Mouse (Mus musculus): ENCODE data around the gene Tiam1. TPM values are rescaled to one million over a fixed set of nuclear protein-coding genes. Genes with fewer than 3 reads are reported as not detected.
"Not testable (repeated sequence)": the region's sequence is repeated elsewhere in the genome, so short reads cannot be mapped to it uniquely, and the experiment has no call there.

The Tiam1 gene
- total RNA-seq, 2 experiments from 2014 or later: 4.4 to 5.3 TPM

DNA sequence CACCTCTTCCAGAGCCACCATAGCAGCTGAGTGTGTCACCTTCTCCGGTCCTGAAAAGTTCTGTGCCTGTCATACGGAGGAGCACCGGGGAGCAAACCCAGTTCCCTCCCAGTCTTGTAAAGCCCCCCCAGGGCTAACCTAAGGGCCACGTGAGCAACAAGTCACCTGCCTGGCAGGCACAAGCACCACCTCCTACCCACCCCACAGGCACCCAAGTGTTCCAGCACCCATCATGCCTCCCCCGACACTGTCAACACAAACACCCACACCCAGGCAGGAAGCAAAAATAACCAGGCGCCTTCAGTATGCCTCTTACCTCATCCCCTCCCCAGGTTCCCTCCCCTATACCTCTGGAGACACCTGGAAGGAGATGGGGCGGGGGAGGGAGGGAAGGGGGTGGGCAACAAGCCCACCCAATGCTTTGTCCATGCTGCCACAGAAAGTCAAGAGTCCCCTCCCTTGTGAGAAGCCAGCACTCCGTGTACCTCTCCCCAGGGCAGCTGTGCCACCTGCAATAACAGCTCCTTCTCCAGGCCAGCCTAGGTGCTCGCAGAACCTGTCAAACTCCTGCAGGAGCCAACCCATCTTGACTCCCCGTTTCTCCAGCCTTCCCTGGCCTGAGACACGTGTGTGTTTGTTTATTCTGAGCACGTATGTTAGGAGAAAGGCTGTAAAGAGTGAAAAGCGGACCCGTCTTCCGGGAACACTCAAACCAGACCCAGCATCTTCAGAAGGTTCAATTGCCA is 38.7 kb downstream of the Tiam1 start:
- DNase-seq: no peak

DNA sequence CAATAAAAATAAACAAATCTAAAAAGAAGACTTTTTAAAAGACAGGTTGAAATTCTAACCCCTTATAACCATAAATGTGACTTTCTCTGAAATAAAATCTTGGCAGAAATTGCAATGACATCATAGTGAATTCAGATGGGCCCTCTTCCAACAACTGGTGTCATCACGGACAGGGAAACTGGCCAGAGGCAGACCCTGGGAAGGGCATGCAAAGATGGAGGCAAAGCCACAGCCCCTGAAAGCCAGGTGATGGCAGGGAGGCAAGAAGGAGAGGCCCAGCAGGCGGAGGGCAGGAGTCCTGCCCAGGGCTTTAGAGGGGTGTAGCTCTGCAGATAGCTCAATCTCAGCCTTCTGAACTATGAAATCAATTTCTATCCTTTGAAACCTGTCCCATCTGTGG is 39.8 kb downstream of the Tiam1 start:
- no peak for DNase-seq

DNA sequence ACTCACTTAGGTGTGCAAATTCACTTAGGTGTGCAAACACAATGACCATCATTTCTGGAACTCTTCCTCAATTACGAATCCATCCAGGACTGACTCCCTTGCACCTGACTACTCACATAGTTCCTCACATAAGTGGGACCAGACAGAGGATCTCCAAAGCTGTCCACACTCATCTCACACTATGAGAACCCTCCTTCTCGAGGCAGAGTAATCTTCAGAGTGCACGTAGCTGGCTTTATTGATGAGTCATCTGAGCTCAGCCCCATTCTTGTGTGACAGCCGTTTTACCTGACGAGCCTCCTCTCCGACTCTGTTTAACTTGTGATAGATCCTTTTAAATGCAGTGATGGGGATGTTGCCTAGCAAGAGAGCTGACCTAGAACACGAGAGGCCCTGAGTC is 41.0 kb downstream of the Tiam1 start:
- DNase-seq: no peak

DNA sequence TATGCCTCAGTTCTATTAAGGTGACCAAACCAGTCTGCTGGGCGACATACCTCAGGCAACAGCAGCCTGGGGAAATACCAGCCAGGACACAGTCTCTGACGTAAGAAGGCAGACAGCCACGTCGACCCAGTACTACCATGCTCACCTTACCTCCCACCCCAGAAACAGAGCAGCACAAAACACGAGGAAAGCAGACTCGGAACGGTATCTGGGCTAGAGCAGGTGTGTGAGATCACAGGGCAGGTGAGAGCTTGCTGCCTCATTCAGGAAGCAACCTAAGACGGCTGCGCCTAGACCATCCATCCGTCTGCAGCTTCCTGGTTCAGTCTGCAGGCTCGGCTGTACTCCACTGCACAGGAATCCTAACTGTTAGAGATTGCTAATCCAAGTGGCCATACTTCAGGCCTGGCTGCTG is 45.4 kb downstream of the Tiam1 start:
- no peak for DNase-seq

DNA sequence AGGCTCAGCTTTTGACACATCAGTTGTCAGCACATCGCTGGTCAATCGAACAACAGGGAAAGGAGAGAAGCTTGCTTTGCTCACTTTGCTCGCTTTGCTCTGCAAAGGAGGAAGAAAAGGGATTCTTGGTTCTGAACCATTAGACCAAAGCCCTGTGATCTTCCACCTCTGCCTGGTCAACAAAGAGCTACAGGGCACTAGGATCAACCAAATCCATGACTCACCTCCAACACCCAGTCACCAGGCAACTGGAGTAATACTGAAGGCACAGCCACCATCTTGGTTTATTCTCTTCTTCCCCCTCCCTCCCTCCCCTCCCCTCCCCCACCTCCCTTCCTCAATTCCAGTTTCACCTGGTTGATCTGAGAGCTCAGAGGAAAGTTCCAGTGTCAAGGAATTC is 45.8 kb downstream of the Tiam1 start:
- no peak for DNase-seq

DNA sequence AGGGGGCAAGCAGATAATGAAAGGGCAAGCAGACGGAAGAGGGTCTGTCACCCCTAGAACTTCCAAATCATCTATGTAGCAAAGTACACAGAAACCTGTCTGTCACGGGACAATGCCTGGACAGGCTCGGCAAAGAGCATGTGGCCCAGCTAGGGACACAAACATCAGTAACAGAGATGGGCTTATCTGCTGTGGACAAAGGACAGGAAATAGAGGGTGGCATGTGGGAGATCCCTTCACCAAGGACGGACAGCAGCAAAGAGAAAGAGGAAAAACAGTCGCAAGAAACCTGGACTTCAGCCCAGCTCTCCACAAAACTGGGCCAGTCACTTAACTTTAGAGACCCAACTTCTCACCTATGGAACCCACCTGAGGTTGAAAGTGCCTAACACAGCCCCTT is 47.6 kb downstream of the Tiam1 start:
- no peak for DNase-seq

DNA sequence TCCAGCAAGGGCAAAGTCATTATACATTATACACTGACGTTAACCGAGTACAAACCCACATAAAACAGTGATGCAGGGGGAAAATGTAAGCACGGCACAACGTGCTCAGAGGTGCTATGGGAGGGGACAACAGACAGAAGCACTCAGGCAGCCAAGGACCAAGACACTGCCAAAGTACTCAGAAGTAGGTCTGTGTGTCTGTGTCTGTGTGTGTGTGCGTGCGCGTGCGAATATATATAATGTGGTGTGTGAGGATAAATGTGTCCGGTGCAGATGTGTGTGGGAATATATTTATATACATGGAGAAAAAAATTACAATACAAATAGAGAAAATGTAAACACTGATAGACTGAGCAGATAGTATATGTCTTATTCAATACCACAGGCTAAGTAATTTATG is 50.6 kb downstream of the Tiam1 start:
- no peak for DNase-seq

DNA sequence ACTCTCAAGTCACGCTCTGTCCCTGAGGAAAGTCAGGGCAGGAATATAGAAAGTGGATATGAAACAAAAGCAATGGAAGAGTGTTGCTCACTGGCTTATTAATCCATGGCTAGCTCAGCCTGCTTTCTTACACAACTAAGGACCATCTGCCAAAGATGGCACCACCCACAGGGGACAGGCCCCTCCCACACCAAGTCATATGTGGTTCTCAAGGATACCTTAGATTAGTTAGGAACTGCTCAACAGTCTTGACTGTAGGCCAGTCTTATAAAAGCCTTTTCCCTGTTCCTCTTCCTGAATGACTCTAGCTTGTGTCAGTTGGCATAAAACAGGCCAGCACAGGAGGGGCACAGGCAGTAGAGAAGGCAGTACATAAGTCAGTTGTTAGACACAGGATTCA is 51.7 kb downstream of the Tiam1 start:
- DNase-seq: no peak

DNA sequence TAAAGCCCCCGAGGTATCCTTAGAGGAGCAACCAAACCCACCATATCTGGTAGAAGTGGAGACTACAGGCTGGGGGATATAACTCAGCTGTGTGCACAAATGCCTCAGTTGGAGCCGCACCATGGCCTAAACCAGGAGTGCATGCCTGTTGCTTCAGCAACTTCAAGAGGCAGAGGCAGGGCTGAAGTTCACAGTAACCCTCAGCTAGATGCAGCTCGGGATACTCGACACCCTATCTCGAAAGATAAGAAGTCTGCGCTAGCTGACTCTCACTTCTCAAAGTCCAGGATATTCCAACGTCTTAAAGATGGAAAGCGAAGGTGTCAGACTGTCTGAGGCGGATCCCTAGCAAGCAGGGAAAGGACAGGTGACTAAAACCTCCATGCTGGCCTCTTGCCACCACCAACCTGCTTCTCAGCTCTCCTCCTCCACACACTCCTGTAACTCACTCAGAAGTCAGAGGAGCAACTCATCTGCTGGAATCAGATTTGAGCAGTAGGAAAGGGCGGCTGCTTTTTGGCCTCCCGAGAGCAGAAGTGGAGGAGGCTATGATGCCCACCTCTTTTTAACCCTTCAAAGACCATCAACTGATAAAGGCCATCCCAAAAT is 52.4 kb downstream of the Tiam1 start:
- no peak for DNase-seq

DNA sequence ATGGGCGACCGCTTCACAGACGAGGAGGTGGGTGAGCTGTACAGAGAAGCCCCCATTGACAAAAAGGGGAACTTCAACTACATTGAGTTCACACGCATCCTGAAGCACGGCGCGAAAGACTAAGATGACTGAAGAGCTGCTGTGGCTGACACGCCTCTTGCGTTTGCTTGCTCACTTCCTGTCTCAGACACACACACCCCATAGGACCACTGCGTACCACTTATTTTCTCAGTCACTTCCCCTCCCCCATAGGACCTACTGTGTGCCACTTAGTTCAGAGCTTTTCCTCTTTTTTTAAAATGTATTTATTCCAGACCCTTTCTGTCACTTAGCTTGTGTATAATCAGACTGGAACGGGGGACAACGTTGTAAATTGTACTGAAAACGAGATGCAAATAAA is 53.2 kb downstream of the Tiam1 start:
- no peak for DNase-seq

DNA sequence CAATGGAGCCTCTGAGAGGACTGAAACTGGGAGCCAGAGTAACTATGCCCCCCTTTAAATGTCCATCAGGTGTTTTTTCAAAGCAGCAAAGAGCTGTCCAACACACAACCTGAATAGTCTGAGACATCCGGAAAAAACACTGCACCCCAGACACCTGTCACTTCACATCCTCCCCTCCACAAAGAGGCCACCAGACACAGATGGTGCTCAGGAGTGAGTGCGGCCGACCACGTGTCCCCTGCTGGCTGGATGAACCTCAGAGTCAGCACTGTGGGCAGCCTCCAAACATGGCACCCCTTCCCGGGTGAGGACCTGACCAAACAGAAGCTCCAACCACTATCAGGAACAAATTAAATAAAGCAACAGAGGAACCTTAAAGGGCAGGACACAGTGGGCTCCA is 56.3 kb downstream of the Tiam1 start:
- DNase-seq: no peak

DNA sequence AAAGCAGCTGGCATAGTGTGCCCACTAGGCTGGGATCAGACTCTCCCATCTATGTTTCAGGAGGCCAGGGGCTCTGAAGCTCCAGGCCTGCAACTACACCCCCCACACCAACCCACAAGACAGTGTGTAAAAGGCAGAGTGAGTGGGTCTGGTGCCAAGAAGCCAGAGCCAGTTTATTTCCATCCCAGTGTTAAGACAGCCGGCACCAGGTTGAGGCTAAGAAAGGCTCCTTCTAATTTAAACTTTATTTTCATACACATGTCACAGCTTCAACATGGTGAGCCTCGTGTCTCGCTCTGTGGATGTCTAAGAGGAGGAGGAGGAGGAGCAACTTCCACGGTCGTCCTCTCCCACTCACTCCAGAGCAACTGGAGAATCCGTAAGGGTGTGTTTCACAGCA is 57.5 kb downstream of the Tiam1 start:
- no peak for DNase-seq

DNA sequence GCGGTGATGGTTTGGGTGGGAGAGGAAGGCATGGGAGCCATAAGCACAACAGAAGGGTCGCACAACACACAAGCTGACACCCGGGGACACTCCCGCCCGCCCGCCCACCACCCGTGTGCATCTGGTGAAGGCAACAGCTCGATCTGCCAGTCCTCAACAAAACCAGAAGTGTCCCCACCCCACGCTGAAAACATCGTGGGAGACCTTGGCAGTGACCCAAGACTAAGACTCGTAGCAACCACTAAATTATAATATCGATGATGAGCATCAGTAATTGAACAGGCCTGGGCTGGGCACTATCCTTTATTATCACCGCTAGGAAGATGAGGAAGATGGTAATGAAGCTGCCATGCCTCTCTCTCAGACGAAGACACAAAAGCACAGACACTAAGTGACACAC is 58.0 kb downstream of the Tiam1 start:
- no peak for DNase-seq

DNA sequence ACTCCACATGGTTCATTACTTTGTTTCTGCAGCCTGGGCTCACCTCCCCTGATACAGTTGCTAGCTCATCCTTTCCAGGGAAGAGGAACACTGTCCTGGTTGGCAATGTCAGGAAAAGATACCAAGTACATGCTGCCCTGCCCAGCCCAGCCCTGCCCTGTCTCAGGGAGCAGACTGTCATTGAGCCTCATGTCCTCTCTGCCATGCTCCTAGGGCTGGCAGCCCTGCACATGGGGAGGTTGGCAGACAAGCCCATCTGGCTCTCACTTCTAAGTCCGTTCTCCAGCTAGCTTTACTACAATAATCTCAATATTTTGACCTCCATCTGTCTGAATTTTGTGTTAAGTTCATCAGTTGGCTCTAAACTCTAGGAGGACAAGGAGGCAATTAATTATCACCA is 62.4 kb downstream of the Tiam1 start:
- no peak for DNase-seq

DNA sequence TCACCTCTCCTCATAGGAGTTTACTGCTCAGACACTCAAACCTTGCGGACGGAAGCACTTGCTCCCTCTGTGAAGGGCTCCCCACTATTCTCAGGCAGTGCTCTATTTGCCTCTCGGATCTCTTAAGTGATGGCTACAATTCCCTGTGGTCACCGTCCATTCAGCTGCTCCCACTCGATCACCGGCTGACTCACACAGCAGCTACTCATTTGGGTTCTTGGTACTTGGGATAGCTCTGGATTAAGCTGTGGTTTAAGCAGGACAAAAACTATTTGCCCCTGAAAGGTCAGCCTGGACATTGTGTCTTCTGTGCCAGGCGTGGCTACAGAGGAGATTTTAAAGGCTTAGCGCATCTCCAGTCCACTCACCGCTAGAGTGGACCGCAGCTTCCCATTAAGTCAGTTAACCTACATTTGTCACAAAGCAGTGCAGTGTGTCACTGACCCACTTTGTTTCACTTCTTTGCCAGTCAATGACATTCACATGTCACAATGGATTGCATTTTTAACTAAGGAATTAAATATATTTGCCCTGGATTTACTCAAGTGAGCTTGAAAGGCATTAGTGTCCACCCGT is 64.7 kb downstream of the Tiam1 start:
- no peak for DNase-seq

DNA sequence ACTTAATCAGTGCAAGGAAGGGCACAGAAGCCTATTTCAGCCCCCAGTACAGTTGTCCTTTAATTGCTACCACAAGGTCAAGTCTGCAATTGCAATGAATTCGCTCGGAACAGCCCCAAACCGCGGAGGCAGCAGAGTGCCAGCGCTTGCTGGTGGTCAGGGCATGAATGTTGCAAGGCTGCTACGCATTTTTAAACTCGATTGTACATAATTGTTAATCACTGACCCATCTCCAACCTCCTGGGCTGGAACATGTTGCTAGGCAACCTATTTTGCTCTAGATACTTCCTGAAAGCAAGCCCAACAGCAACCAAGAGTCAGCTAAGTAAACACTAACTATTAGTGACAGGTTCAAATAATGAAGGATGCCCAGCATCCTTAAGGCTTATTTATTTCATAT is 70.1 kb downstream of the Tiam1 start:
- DNase-seq: no peak

DNA sequence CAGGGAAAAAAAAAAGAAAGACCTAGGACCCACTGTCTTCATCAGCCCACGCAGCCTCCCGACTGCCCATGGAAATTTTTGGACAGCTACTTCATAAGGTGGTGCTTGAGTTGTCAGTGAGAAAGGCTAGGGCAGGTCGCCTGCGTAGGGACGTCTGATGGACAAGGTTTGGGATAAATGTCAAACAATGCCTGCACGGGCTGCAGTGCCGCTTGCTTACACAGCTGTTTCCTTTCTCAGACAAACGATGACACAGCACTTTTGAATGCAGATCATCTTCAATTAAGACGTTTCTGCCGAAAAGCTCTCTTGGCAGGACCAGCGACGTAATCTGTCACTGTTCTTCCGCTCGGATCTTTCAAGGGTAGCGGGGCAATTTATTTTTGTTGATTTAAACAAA is 70.9 kb downstream of the Tiam1 start:
- DNase-seq: no peak

DNA sequence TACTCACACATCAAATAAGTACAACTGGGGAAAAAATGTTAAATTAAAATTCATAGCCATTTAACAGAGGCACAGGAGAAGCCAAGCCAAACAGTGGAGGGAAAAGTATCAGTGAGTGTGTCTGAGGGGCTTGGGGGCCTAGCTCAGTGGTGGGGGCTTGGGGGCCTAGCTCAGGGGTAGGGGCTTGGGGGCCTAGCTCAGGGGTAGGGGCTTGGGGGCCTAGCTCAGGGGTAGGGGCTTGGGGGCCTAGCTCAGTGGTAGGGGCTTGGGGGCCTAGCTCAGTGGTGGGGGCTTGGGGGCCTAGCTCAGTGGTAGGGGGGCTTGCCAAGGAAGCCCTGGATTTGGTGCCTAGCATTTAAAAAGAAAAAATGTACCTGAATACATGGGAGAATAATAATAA is 72.4 kb downstream of the Tiam1 start:
- DNase-seq: not testable (repeated sequence)

DNA sequence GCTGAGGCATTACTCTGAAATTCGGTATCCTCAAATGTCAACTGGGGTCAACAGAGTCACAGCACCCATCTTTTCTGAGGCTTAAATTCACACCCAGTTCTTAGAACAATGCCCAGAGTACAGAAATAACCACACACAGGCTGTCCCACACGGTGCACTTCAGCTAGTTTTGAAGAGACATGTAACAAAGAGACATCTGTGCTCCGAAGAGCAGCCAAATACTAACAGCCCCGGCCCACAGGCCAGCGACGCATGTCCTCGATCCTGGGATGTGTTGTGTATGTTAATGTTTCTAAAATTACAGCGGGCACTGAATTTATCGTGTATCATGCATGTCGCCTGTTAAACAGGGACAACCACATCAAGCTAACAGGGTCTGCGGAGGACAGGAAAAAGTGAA is 73.5 kb downstream of the Tiam1 start:
- no peak for DNase-seq

DNA sequence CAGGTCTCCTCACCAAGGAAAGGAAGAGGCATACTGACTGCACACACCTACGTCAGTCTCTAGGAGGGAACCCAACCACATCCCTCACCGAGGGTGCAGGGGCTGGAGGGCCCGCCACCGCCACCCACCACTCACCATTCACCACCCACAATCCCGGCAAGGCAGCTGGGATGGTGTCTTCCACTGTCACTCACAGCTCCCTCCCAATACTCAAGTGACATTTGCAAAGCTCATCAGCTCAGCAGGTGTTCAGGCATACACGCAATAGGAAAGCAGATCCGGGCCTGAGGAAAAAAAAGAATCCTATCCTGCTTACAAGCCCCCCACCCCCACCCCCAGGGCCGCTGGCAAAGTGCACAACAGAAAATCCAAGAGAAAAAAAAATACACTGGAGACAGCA is 74.4 kb downstream of the Tiam1 start:
- DNase-seq: no peak

DNA sequence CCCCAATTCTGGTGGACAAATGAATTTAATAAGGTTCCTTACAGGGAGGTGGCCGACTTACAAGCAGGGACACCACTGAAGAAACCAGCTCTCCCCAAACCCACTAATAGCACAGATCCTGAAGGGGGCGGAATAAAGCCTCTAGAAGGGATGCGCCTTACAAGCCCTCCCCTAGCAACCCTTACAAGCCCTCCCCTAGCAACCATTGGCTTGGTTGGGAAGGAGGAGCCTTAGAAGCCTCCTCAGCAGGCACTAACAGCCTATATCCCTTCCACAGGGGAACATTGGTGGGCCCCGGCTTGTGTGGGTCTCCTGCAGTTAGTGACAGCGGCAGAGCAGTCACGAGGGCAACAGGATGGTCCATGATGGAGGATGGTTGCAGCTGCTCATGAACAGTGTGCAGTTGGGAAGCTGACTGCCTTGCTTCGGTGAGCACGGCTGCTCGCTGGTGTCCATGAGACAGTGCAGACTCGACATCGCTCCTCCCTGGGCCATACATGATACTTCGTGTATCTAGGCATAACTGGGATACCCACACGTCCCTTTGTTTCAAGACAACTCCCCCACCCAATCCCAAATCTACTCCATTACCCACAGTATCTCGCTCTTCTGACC is 90.6 kb downstream of the Tiam1 start:
- DNase-seq: no peak

DNA sequence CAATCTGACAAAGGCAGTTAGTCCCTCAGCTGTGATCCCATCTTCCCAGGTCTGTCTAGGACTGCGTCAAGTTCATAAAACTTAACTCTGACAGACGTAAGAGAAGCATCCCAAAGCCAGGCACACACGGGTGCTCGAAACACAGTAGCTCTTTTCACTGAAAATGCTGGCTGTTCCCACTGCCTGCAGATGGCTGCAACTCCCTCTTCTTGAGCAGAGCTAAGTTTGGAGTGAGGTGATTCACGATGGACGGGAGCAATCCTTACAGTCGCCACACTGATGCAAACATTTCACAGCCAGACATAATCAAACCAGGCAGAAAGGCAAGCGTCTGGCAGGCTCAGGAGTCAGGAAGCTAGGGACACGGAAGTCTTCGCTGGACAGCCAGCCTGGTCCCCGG is 91.2 kb downstream of the Tiam1 start:
- no peak for DNase-seq

DNA sequence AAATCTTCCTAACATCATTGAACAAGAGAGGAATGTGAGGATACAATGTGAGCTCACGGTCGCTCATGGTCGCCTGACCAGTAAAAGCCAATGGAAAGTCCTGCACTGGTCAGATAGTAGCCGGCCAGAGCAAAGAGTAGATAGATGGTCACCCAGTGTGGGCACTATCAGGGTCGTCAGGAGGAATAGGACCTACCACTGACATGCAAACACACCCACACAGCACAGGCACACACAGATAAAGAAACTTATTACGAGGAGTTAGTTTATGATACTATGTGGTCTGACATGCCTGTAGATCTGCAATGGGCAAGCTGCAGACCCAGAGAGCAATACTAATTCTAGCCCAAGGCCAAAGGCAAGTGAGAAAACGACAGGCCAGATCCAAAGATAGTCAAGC is 92.5 kb downstream of the Tiam1 start:
- no peak for DNase-seq

DNA sequence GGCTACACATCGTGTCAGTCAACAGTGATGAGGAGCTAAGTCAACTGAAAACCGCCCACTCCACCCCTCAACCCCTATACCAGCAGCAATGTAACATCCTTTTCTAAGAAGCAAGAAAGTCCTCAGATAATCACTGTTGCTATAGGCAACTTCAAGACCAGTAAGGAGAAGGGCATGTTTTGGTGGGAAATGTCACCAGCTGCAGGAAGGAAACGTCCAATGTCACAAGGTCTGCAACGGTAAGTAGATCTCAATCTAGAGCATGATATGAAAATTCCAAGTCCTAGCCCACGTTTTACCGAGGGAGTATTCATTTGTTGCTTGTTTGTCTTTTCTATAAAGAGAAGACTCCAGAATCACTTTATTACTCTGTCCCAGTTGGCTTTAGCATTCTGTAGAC is 95.7 kb downstream of the Tiam1 start:
- no peak for DNase-seq
